Mouse (Mus musculus) neural tube, embryonic 14.5 days (tissue): ENCODE measurements at regions not wholly inside any gene's neighbourhood (a gene's known extent, or its start where the extent isn't known, plus 50 kb on each side); places are given as distances from the start of the nearest gene placed in this dataset.

Experiments used
- ATAC-seq: fragments of 200-750 bp; cut with Nextera tagmentation; 2 replicates; pipeline ENCODE4 v1.8.0; 2017; ENCODE audit warnings: low read depth, mild to moderate bottlenecking, moderate TSS enrichment, moderate library complexity
- H3K27ac ChIP-seq: fragments of 300-500 bp; sonication (generic); 2 replicates; pipeline ENCODE4 v1.5.1; 2014; ENCODE audit warnings: low read depth, mild to moderate bottlenecking, control low read depth, low read length, moderate library complexity, mixed read lengths
- H3K27me3 ChIP-seq: fragments of 300-500 bp; sonication (generic); 2 replicates; pipeline ENCODE4 v1.6.1; 2014; ENCODE audit warnings: low read length; ENCODE audit not compliant: control insufficient read depth, insufficient read depth
- H3K36me3 ChIP-seq: fragments of 300-500 bp; sonication (generic); 2 replicates; pipeline ENCODE4 v1.6.1; 2014; ENCODE audit warnings: low read length, mixed read lengths; ENCODE audit not compliant: control insufficient read depth, insufficient read depth
- H3K4me1 ChIP-seq: fragments of 300-500 bp; sonication (generic); 2 replicates; pipeline ENCODE4 v1.6.1; 2014; ENCODE audit warnings: low read length; ENCODE audit not compliant: control insufficient read depth, insufficient read depth
- H3K4me2 ChIP-seq: fragments of 300-500 bp; sonication (generic); 2 replicates; pipeline ENCODE4 v1.6.1; 2014; ENCODE audit warnings: mild to moderate bottlenecking, low read depth, low read length, control low read depth
- H3K4me3 ChIP-seq: fragments of 300-500 bp; sonication (generic); 2 replicates; pipeline ENCODE4 v1.5.1; 2014; ENCODE audit warnings: low read depth, low read length, control low read depth, mixed read lengths
- H3K9ac ChIP-seq: fragments of 300-500 bp; sonication (generic); replicated peaks from 2 replicates; pipeline ENCODE4 v1.6.1; 2014; ENCODE audit warnings: low read depth, mild to moderate bottlenecking, control low read depth, low read length, mixed read lengths
- H3K9me3 ChIP-seq: fragments of 300-500 bp; sonication (generic); 2 replicates; pipeline ENCODE4 v1.6.1; 2016; ENCODE audit warnings: low read length; ENCODE audit not compliant: control insufficient read depth
- WGBS: fragments of 180-500 bp; shearing (Covaris S2); extraction: QIAGEN DNeasy Blood & Tissue Kit; methylation state at CpG from one replicate; pipeline ENCODE4 v1.1.7; 2014; 5-methylcytosine and 5-hydroxymethylcytosine counted together

DNA sequence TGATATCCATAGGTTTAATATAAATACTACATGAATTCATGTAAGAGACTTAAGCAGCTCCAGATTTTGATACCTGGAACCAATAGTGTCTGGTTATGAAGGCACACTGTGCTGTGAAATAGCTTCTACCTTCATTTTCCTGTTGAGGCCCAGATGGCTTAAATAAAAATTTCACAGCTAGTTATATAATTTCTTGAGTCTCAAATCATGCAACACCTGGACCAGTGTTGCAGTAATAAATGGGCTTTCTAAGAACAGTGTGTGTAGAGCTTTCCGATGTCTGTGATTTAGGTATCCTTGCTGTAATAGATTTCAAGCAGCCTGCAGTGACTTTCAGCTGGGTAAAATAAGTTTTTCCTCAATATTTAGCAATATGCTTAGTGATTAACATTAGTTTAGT, 1035.8 kb downstream of the Robo1 start:
- no peak overlapping the region for H3K9ac ChIP-seq
- no peaks in the 10 kb centered on the region for H3K4me1 ChIP-seq
- no peak overlapping the region for H3K4me3 ChIP-seq
- no peaks in the 10 kb centered on the region for H3K9me3 ChIP-seq
- 91% methylated on average over 1 of the region's 1 CpGs for WGBS
- H3K27ac ChIP-seq, result no peak overlapping the region
- no peaks in the 10 kb centered on the region for H3K36me3 ChIP-seq
- no peak for ATAC-seq
- no peak overlapping the region for H3K4me2 ChIP-seq
- no peaks in the 10 kb centered on the region for H3K27me3 ChIP-seq

DNA sequence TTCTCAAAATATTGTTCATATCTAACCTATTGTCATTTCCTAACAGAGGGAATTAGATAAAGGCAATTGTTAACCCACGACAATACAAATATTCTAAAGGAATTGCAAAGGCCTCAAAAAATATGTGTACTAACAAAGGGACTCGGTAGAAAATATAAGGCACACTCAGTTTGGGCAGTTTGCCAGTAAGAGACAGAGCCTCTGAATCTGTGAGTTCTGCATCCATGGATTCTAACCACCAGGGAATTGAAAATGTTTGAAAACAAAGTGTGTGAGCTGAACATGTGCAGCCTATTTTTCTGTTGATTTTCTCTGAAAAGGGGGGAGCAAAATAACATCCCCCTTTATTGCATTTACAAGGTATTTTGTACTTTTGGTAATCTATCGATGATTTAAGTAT, 1035.4 kb downstream of the Robo1 start:
- Histone ChIP-seq H3K27me3 (no peaks in the 10 kb centered on the region), H3K4me1 (no peaks in the 10 kb centered on the region), H3K36me3 (no peaks in the 10 kb centered on the region), H3K4me2 (no peak overlapping the region), H3K27ac (no peak overlapping the region), H3K9me3 (no peaks in the 10 kb centered on the region), H3K9ac (no peak overlapping the region), H3K4me3 (no peak overlapping the region)
- ATAC-seq, result no peak
- 72% methylated on average over 3 of the region's 3 CpGs for WGBS

GRCm38 (mm10) chr16:73317644-73318043, 1009.5 kb downstream of the Robo1 start:
- Histone ChIP-seq H3K9me3 (no peaks in the 10 kb centered on the region), H3K27me3 (no peaks in the 10 kb centered on the region), H3K4me1 (no peaks in the 10 kb centered on the region), H3K36me3 (no peaks in the 10 kb centered on the region), H3K9ac (no peak overlapping the region), H3K4me3 (no peak overlapping the region), H3K27ac (no peak overlapping the region), H3K4me2 (no peak overlapping the region)
- WGBS, result 92% methylated on average over 2 of the region's 2 CpGs
- ATAC-seq, result no peak

GRCm38 (mm10) chr16:73310096-73310495, 1002.0 kb downstream of the Robo1 start:
- Histone ChIP-seq H3K4me2 (no peak overlapping the region), H3K4me1 (no peaks in the 10 kb centered on the region), H3K4me3 (no peak overlapping the region), H3K9ac (no peak overlapping the region), H3K27ac (no peak overlapping the region), H3K9me3 (no peaks in the 10 kb centered on the region), H3K36me3 (no peaks in the 10 kb centered on the region), H3K27me3 (no peaks in the 10 kb centered on the region)
- WGBS, result 63% methylated on average over 5 of the region's 5 CpGs
- ATAC-seq, result no peak

DNA sequence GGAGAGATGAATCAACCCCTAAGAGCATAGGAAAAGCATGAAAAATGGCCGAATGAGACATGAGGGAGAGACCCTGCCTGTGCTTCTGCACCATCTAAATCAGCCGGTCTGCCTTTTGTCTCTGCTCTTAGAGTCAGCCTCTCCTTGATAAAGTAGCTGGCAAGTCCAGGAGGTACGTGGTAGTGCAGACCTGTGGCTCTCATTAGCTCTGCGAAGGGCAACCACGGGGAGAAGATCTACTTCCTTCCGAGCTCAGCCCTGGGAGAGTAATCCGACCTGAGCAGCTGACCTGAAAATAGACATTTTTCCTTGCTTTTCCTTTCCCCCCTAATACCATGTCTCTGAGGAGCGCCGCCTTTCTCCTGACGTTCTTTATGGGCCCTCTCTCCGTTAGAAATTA, 971.8 kb downstream of the Robo1 start:
- Histone ChIP-seq H3K36me3 (no peaks in the 10 kb centered on the region), H3K9ac (no peak overlapping the region), H3K4me3 (no peak overlapping the region), H3K4me1 (no peaks in the 10 kb centered on the region), H3K9me3 (no peaks in the 10 kb centered on the region), H3K4me2 (no peak overlapping the region), H3K27me3 (no peaks in the 10 kb centered on the region), H3K27ac (no peak overlapping the region)
- 36% methylated on average over 11 of the region's 11 CpGs for WGBS
- ATAC-seq, result peak; percentile 34; the same call in 1 of the 2 replicates

DNA sequence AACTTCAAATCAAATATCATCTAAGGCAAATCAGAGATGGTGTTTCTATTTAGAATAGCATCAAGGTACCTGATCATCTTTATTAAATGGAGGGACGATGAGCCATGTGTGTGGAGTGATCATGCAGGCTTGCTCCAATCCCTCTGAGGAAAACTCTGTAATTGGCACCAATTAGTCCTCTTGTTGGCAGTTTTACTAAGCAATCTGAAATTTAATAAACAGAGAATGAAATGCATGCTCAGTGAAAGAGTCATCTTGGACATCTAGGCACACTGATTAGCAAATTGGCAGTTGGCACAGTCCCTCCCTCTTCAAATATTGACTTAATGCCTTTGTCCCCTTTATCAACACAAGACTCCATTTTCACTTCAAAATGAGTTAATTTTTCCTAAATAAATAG, 951.6 kb downstream of the Robo1 start:
- H3K9ac ChIP-seq, result no peak overlapping the region
- no peak; the same call in 1 of the 2 replicates for ATAC-seq
- no peak overlapping the region for H3K27ac ChIP-seq
- H3K4me3 ChIP-seq, result no peak overlapping the region
- H3K27me3 ChIP-seq, result no peaks in the 10 kb centered on the region
- no peaks in the 10 kb centered on the region for H3K4me1 ChIP-seq
- H3K36me3 ChIP-seq, result no peaks in the 10 kb centered on the region
- H3K4me2 ChIP-seq, result no peak overlapping the region
- no peaks in the 10 kb centered on the region for H3K9me3 ChIP-seq
- WGBS, result 65% methylated on average over 1 of the region's 1 CpGs

DNA sequence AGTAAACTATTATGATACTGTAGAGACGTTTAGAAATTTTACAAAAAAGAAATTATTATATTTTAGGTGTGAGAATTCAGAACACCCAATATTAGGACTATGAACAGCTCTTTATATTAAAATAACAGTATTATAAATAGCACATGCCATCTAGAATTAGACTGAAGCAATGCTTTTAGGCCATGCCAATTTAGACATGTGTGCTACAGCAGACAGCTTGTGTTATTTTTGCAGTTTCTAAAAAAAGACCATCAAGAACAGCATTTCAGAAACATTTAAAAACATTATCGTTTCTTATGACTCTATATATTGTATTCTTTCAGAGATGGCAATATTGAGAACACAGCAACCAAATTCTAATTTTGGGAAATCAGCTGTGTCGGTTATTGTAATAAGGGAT, 951.2 kb downstream of the Robo1 start:
- Histone ChIP-seq H3K9me3 (no peaks in the 10 kb centered on the region), H3K27ac (no peak overlapping the region), H3K27me3 (no peaks in the 10 kb centered on the region), H3K4me1 (no peaks in the 10 kb centered on the region), H3K4me3 (no peak overlapping the region), H3K9ac (no peak overlapping the region), H3K4me2 (no peak overlapping the region), H3K36me3 (no peaks in the 10 kb centered on the region)
- WGBS, result 87% methylated on average over 3 of the region's 3 CpGs
- ATAC-seq, result no peak

DNA sequence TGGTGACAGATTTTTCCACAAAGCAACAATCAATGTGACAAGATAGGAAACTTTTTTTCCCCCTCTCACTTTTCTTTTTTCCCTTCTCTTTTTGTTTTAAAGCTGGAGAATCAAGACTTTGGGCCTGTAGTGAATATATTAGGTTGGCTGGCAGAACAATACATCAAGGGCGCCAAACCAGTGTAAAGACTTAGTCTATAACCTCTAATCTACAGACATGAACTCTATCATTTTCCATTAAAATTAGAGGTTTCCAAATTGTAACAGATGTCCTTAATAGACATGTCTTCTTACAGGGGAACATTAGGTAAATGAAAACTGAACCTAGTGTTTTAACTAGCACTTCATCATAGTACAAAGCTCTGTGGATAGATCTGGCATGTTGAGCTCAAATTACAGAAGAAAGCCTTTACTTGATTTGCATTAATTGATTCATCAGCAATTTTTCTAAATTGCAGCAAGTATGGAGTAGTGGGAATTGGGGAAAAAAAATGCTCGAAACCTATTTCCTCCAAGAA, 937.0 kb downstream of the Robo1 start:
- H3K27me3 ChIP-seq, result no peaks in the 10 kb centered on the region
- no peak overlapping the region for H3K4me3 ChIP-seq
- WGBS, result 83% methylated on average over 2 of the region's 2 CpGs
- no peaks in the 10 kb centered on the region for H3K4me1 ChIP-seq
- no peak overlapping the region for H3K4me2 ChIP-seq
- no peak overlapping the region for H3K27ac ChIP-seq
- H3K9ac ChIP-seq, result no peak overlapping the region
- no peaks in the 10 kb centered on the region for H3K9me3 ChIP-seq
- H3K36me3 ChIP-seq, result no peaks in the 10 kb centered on the region
- no peak for ATAC-seq

DNA sequence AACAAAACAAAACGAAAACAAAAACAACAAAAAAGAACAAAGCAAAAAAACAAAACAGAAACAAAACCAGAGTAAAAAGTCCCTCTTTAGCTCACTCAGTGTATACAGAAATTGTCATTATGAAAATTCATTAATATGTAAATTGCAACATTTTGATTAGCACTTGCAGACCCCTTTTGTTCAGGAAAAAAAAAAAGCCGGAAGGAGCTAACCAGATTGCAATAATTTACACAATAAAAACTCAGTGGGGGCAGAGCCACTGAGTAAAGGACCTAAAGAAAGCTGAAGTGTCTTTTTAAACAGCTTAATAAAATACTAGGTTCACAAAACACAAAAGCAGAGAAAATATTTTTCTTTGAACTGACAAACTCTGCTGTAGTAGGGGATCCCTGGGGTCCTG, 922.5 kb downstream of the Robo1 start:
- Histone ChIP-seq H3K27me3 (no peaks in the 10 kb centered on the region), H3K36me3 (no peaks in the 10 kb centered on the region), H3K27ac (no peak overlapping the region), H3K9ac (no peak overlapping the region), H3K9me3 (no peaks in the 10 kb centered on the region), H3K4me2 (no peak overlapping the region), H3K4me3 (no peak overlapping the region), H3K4me1 (no peaks in the 10 kb centered on the region)
- 41% methylated on average over 2 of the region's 2 CpGs for WGBS
- no peak for ATAC-seq

- Histone ChIP-seq H3K4me1 (no peaks in the 10 kb centered on the region), H3K4me2 (no peak overlapping the region), H3K9me3 (no peaks in the 10 kb centered on the region), H3K4me3 (no peak overlapping the region), H3K27me3 (no peaks in the 10 kb centered on the region), H3K27ac (no peak overlapping the region), H3K9ac (no peak overlapping the region), H3K36me3 (no peaks in the 10 kb centered on the region)
- ATAC-seq, result no peak
- WGBS, result 79% methylated on average over 4 of the region's 4 CpGs
These were observed 909.4 kb downstream of the Robo1 start for GRCm38 (mm10) chr16:73217555-73217954.
